Mouse (Mus musculus): ENCODE measurements around the gene Cdk6.

- no peak for TF ChIP-seq HCFC1 (IDR thresholded peaks at IDR 0.05; ENCODE audit: borderline replicate concordance, insufficient read depth, low read length)
- no peak for TF ChIP-seq CHD2 (IDR thresholded peaks at IDR 0.05; ENCODE audit: low read depth, low read length)
Measured at GRCm38 (mm10) chr5:3494452-3495187, 153.3 kb downstream of the Cdk6 start.
